Mouse (Mus musculus) left cerebral cortex, adult 2 months (tissue): ENCODE data around the gene Vmn1r128. TPM values are rescaled to one million over a fixed set of nuclear protein-coding genes. Genes with fewer than 3 reads are reported as not detected.
"Not testable (repeated sequence)": the region's sequence is repeated elsewhere in the genome, so short reads cannot be mapped to it uniquely, and the experiment has no call there.

Experiments used
- DNase-seq, 2 experiments: peaks; one replicate each; pipeline ENCODE4 v3.0.0; 2021 to 2022; ENCODE audit warnings: low spot score in 2 of 2, mixed read lengths in 1 of 2; ENCODE audit errors: extremely low spot score in 1 of 2
- H3K27ac ChIP-seq: fragments of 200-600 bp; 2 replicates; pipeline ENCODE4 v1.8.1; 2022
- H3K4me3 ChIP-seq: fragments of 200-600 bp; 2 replicates; pipeline ENCODE4 v1.8.1; 2022
- intact Hi-C: fragments of 180-260 bp; cut with DNase I; formaldehyde crosslinking; loops from one replicate; pipeline ENCODE4 v1.15.1; 2025
- long read RNA-seq, 2 experiments: library from polyadenylated mRNA; stranded (forward); transcript quantifications; one replicate each; pipeline ENCODE4 v2.0.0; 2021; ENCODE audit warnings: borderline mapping rate in 2 of 2
- total RNA-seq, 2 experiments: library from RNA; stranded (reverse); gene quantifications; 2 replicates each; pipeline ENCODE4 v1.2.3; 2021

Gene Vmn1r128
- total RNA-seq = not detected
- long read RNA-seq, experiment 1 = 0 reads
- long read RNA-seq, experiment 2 = 0 reads

DNA sequence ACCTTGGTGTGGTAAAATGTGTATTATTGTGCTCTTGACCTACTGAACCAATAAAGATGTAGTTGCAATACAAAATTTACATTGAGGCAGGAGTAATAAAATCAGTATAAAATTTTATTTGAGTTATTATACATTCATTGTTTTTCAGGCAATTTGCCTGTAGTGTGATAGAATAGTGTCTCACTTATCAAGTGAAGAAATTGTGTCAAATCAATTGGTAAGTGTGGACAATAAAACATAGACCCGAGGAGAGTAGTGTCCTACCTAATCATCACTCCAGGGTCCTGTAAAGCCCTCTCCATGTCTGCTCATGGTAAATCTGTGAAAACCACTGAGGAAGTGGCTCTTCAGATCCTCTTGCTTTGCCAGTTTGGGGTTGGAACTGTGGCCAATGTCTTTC lies at the start of gene Vmn1r128:
Gene Vmn1r128 (plus strand): TSS at position 301 of the 400 bp plus-strand sequence.
- H3K4me3 ChIP-seq, DNase-seq, intact Hi-C loops, H3K27ac ChIP-seq: not testable (repeated sequence)

DNA sequence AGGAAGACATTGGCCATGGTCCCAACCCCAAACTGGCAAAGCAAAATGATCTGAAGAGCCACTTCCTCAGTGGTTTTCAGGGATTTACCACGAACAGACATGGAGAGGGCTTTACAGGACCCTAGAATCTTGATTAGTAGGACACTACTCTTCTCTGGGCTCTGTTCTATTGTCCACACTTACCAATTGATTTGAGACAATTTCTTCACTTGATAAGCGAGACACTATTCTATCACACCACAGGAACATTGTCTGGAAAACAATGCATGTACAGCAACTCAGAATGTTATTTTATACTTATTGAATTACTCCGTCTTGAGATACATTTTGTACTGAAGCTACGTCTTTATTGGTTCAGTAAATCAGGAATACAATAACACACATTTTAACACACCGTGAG lies 47.8 kb upstream of the Vmn1r128 start, which contains the start of gene Vmn1r126:
Gene Vmn1r126 (minus strand): TSS at position 101 of the 400 bp plus-strand sequence.
- intact Hi-C loops, DNase-seq, H3K4me3 ChIP-seq, H3K27ac ChIP-seq: not testable (repeated sequence)

DNA sequence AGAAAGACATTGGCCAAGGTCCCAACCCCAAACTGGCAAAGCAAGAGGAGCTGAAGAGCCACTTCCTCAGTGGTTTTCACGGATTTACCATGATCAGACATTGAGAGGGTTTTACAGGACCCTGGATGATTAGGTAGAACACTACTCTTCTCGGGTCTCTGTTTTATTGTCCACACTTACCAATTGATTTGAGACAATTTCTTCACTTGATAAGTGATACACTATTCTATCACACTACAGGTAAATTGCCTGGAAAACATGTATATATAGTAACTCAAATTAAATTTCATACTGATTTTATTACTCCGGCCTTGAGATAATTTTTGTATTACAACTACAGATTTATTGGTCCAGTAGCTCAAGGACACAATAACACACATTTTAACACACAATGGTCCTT lies 29.4 kb upstream of the Vmn1r128 start, which contains the start of gene Vmn1r127:
Gene Vmn1r127 (minus strand): TSS at position 101 of the 400 bp plus-strand sequence.
- DNase-seq, intact Hi-C loops, H3K27ac ChIP-seq, H3K4me3 ChIP-seq: not testable (repeated sequence)

DNA sequence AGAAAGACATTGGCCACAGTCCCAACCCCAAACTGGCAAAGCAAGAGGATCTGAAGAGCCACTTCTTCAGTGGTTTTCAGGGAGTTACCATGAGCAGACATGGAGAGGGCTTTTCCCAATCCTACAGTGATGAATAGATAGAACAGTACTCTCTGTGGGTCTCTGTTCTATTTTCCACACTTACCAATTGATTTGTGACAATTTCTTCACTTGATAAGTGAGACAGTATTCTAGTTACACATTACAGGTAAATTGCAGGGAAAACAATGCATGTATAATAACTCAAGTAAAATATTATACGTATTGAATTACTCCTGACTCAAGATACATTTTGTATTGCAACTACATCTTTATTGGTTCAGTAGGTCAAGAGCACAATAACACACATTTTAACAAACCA lies 12.0 kb downstream of the Vmn1r128 start, which contains the start of gene Vmn1r129:
Gene Vmn1r129 (minus strand): TSS at position 101 of the 400 bp plus-strand sequence.
- H3K4me3 ChIP-seq, intact Hi-C loops, DNase-seq, H3K27ac ChIP-seq: not testable (repeated sequence)

Other genes with a start within 250 kb of the Vmn1r128 start
- gene Vmn1r122, start 215.2 kb upstream of the Vmn1r128 start, total RNA-seq = not detected
- not detected for gene Vmn1r123, start 187.2 kb upstream of the Vmn1r128 start, total RNA-seq
- gene Gm5157, start 158.9 kb upstream of the Vmn1r128 start, total RNA-seq = not detected
- gene Vmn1r124, start 88.8 kb upstream of the Vmn1r128 start, total RNA-seq = not detected
- not detected for gene Vmn1r125, start 77.2 kb upstream of the Vmn1r128 start, total RNA-seq
- gene Vmn1r126, start 47.9 kb upstream of the Vmn1r128 start, total RNA-seq = not detected
- not detected for gene Vmn1r127, start 29.5 kb upstream of the Vmn1r128 start, total RNA-seq
- gene Vmn1r129, start 11.9 kb downstream of the Vmn1r128 start, total RNA-seq = not detected
- not detected for gene Gm6882, start 83.4 kb downstream of the Vmn1r128 start, total RNA-seq
- not detected for gene Vmn1r130, start 162.4 kb downstream of the Vmn1r128 start, total RNA-seq
- gene Vmn1r131, start 196.7 kb downstream of the Vmn1r128 start, total RNA-seq = not detected